Mouse (Mus musculus) CH12.LX (cell line): Measurements from ENCODE around the gene Scel. TPM values are rescaled to one million over a fixed set of nuclear protein-coding genes. Genes with fewer than 3 reads are reported as not detected.
"Not testable (repeated sequence)": the region's sequence is repeated elsewhere in the genome, so short reads cannot be mapped to it uniquely, and the experiment has no call there.

Experiments
- DNase-seq: peaks from one replicate; pipeline ENCODE4 v3.0.0-alpha.2; 2013; ENCODE audit errors: extremely low read depth
- H3K27ac ChIP-seq: 2 replicates; pipeline ENCODE4 v1.5.1; 2012; ENCODE audit warnings: low read depth, mild to moderate bottlenecking, control low read depth, moderate library complexity; ENCODE audit not compliant: insufficient read depth
- H3K27me3 ChIP-seq: replicated peaks from 2 replicates; pipeline ENCODE3; 2012; ENCODE audit warnings: inconsistent platforms
- H3K36me3 ChIP-seq, 2 experiments: replicated peaks in 1 of 2; 2 replicates each; pipeline versions ENCODE3 to v1.6.1; 2012; ENCODE audit warnings: inconsistent platforms in 1 of 2, low read length in 1 of 2, mild to moderate bottlenecking in 1 of 2, mixed read lengths in 1 of 2, moderate library complexity in 1 of 2; ENCODE audit not compliant: control insufficient read depth in 1 of 2, insufficient read depth in 1 of 2
- H3K4me1 ChIP-seq, 2 experiments: 2 replicates each; pipeline ENCODE4 v1.6.1; 2012; ENCODE audit warnings: inconsistent platforms in 1 of 2, moderate library complexity in 1 of 2; ENCODE audit not compliant: insufficient read depth in 2 of 2, control insufficient read depth in 1 of 2
- H3K4me2 ChIP-seq: 2 replicates; pipeline ENCODE4 v1.6.1; 2012; ENCODE audit warnings: low read depth, mild to moderate bottlenecking, control low read depth; ENCODE audit not compliant: poor library complexity, insufficient read depth, severe bottlenecking
- H3K4me3 ChIP-seq, 3 experiments: fragments of 150-350 bp in 1 of 3; sonication (generic) in 1 of 3; replicated peaks in 1 of 3; 2 replicates each; pipeline versions ENCODE3 to v1.5.1; 2011 to 2012; ENCODE audit warnings: low read depth in 2 of 3, low read length in 2 of 3, mild to moderate bottlenecking in 2 of 3, moderate library complexity in 2 of 3, control low read depth in 1 of 3, improper control_type of control experiment in 1 of 3, inconsistent platforms in 1 of 3, mixed read lengths in 1 of 3; ENCODE audit not compliant: poor library complexity in 1 of 3
- H3K79me2 ChIP-seq: replicated peaks from 2 replicates; pipeline ENCODE4 v1.6.1; 2012; ENCODE audit warnings: mild to moderate bottlenecking, moderate library complexity; ENCODE audit not compliant: control insufficient read depth, poor library complexity, insufficient read depth, severe bottlenecking; ENCODE audit errors: extremely low read depth
- H3K9ac ChIP-seq: 2 replicates; pipeline ENCODE4 v1.6.1; 2012; ENCODE audit warnings: low read depth, mild to moderate bottlenecking, control low read depth, moderate library complexity; ENCODE audit not compliant: insufficient read depth
- H3K9me3 ChIP-seq: replicated peaks from 2 replicates; pipeline ENCODE3; 2012; ENCODE audit warnings: low read length, inconsistent platforms, mixed read lengths
- BHLHE40 ChIP-seq: IDR thresholded peaks from 2 replicates; pipeline ENCODE4 v1.6.1; 2011; ENCODE audit warnings: mild to moderate bottlenecking, low read depth, low read length, improper control_type of control experiment
- CHD2 ChIP-seq: IDR thresholded peaks from 2 replicates; pipeline ENCODE4 v1.6.1; 2011; ENCODE audit warnings: low read length, improper control_type of control experiment
- E2F4 ChIP-seq: IDR thresholded peaks from 2 replicates; pipeline ENCODE4 v1.6.1; 2011; ENCODE audit warnings: low read depth, low read length, improper control_type of control experiment; ENCODE audit not compliant: insufficient replicate concordance
- EP300 ChIP-seq: IDR thresholded peaks from 2 replicates; pipeline ENCODE4 v1.6.1; 2011; ENCODE audit warnings: low read length, improper control_type of control experiment
- ETS1 ChIP-seq: conservative IDR thresholded peaks from 2 replicates; pipeline ENCODE4 v1.6.1; 2012; ENCODE audit warnings: low read depth, mild to moderate bottlenecking, inconsistent platforms, low read length, improper control_type of control experiment, moderate library complexity
- IRF4 ChIP-seq: IDR thresholded peaks from 2 replicates; pipeline ENCODE4 v1.6.1; 2014; ENCODE audit warnings: low read depth, mild to moderate bottlenecking, inconsistent platforms, low read length, improper control_type of control experiment
- KAT2A ChIP-seq: IDR thresholded peaks from 2 replicates; pipeline ENCODE4 v1.6.1; 2012; ENCODE audit warnings: low read length, improper control_type of control experiment, inconsistent platforms; ENCODE audit not compliant: insufficient replicate concordance
- MAX ChIP-seq: IDR thresholded peaks from 2 replicates; pipeline ENCODE4 v1.6.1; 2011; ENCODE audit warnings: low read length, improper control_type of control experiment
- MYC ChIP-seq: IDR thresholded peaks from 2 replicates; pipeline ENCODE4 v1.6.1; 2011; ENCODE audit warnings: low read depth, mild to moderate bottlenecking, improper control_type of control experiment, low read length
- NELFE ChIP-seq: IDR thresholded peaks from 2 replicates; pipeline ENCODE4 v1.6.1; 2011; ENCODE audit warnings: low read depth, low read length, improper control_type of control experiment
- POLR2AphosphoS2 ChIP-seq: IDR thresholded peaks from 2 replicates; pipeline ENCODE4 v1.6.1; 2011; ENCODE audit warnings: low read depth, low read length, improper control_type of control experiment
- TBP ChIP-seq: conservative IDR thresholded peaks from 2 replicates; pipeline ENCODE4 v1.6.1; 2011; ENCODE audit warnings: low read depth, low read length, improper control_type of control experiment
- USF2 ChIP-seq: conservative IDR thresholded peaks from 2 replicates; pipeline ENCODE4 v1.6.1; 2011; ENCODE audit warnings: low read depth, low read length, improper control_type of control experiment
- ZC3H11A ChIP-seq: IDR thresholded peaks from 2 replicates; pipeline ENCODE4 v1.6.1; 2012; ENCODE audit warnings: low read depth, mild to moderate bottlenecking, inconsistent platforms, low read length, improper control_type of control experiment
- ZMIZ1 ChIP-seq: IDR thresholded peaks from 2 replicates; pipeline ENCODE4 v1.6.1; 2012; ENCODE audit warnings: low read depth, mild to moderate bottlenecking, inconsistent platforms, low read length, improper control_type of control experiment
- ZNF384 ChIP-seq: IDR thresholded peaks from 2 replicates; pipeline ENCODE4 v1.6.1; 2012; ENCODE audit warnings: low read depth, low read length, improper control_type of control experiment, inconsistent platforms
- dilution Hi-C: fragments of 300-500 bp; cut with MboI; formaldehyde crosslinking; loops from 2 replicates; pipeline ENCODE4 v1.14.3; 2020; ENCODE audit warnings: low sequenced_read_pairs; ENCODE audit not compliant: extremely low pct_unique_long_range_greater_than_20kb, extremely low pct_ligation_motif_present
- in situ Hi-C: fragments of 300-500 bp; cut with MboI; formaldehyde crosslinking; loops from 3 replicates; pipeline ENCODE4 v1.14.3; 2019; ENCODE audit warnings: low sequenced_read_pairs, low pct_ligation_motif_present, low pct_unique_long_range_greater_than_20kb, mixed read lengths
- polyA plus RNA-seq: library from polyadenylated mRNA; unstranded; fragments of >175 nt; gene quantifications from 2 replicates; pipeline ENCODE4 v1.2.1, GENCODE M21; 2012; ENCODE audit warnings: low read depth; ENCODE audit not compliant: insufficient read length
- total RNA-seq, 2 experiments: library from RNA; depleted of rRNA; stranded (reverse); fragments of 300-350 nt in 1 of 2; fragments of >200 nt in 1 of 2; gene quantifications; 2 replicates each; pipeline ENCODE4 v1.2.3; 2012 to 2014

Gene Scel
- total and polyA plus RNA-seq, 3 experiments: 0.04 to 0.31 (median 0.31) TPM

- H3K27me3 ChIP-seq: no peaks in the 10 kb centered on the region
- peaks cover 21 to 61% of the 10 kb centered on the region in 2 experiments for H3K4me1 ChIP-seq
- H3K36me3 ChIP-seq: no peaks in the 10 kb centered on the region
- H3K4me2 ChIP-seq: peak overlapping the region; percentile 86
- H3K9me3 ChIP-seq: no peaks in the 10 kb centered on the region
- dilution Hi-C loops: no loop called here
- TF ChIP-seq ZC3H11A: no peak
- no peak for TF ChIP-seq IRF4
- TF ChIP-seq CHD2: peak; percentile 65; the same call in 1 of the 2 replicates
- TF ChIP-seq KAT2A: no peak
- 0 out of 2 replicates have a peak, but pooled peaks have one; percentile 7 for TF ChIP-seq ZNF384
- H3K27ac ChIP-seq: peak overlapping the region; percentile 11; the same call in 1 of the 2 replicates
- DNase-seq: peak; percentile 35
- no peaks in the 10 kb centered on the region for H3K79me2 ChIP-seq
- peak overlapping the region; percentile 11 to 37 (median 21) for H3K4me3 ChIP-seq
- in situ Hi-C loops: no loop called here
- peak overlapping the region; percentile 72 for H3K9ac ChIP-seq
These were observed 41.2 kb upstream of the Scel start for GRCm38 (mm10) chr14:103471806-103472553.

GRCm38 (mm10) chr14:103472554-103472905, 40.6 kb upstream of the Scel start:
- dilution Hi-C loops: no loop called here
- H3K4me2 ChIP-seq: peak overlapping the region; percentile 86
- H3K9me3 ChIP-seq: no peaks in the 10 kb centered on the region
- H3K36me3 ChIP-seq: no peaks in the 10 kb centered on the region
- H3K4me1 ChIP-seq: peaks cover 22 to 64% of the 10 kb centered on the region in 2 experiments
- in situ Hi-C loops: no loop called here
- no peak for TF ChIP-seq USF2
- no peak for TF ChIP-seq CHD2
- TF ChIP-seq EP300: no peak
- H3K9ac ChIP-seq: peak overlapping the region; percentile 72; the same call in 1 of the 2 replicates
- no peak overlapping the region for H3K27ac ChIP-seq
- H3K4me3 ChIP-seq: peak overlapping the region; percentile 11 to 37 (median 21)
- H3K27me3 ChIP-seq: no peaks in the 10 kb centered on the region
- DNase-seq: no peak
- no peaks in the 10 kb centered on the region for H3K79me2 ChIP-seq

GRCm38 (mm10) chr14:103475312-103475711, 37.8 kb upstream of the Scel start:
- Histone ChIP-seq H3K9me3 (no peaks in the 10 kb centered on the region), H3K4me1 (peaks cover 24 to 67% of the 10 kb centered on the region in 2 experiments), H3K4me2 (peak overlapping the region; percentile 91), H3K9ac (no peak overlapping the region; the same call in 1 of the 2 replicates), H3K79me2 (no peaks in the 10 kb centered on the region), H3K4me3 (no peak overlapping the region), H3K27me3 (no peaks in the 10 kb centered on the region), H3K27ac (peak overlapping the region; percentile 42), H3K36me3 (no peaks in the 10 kb centered on the region)
- dilution Hi-C loops (no loop called here), in situ Hi-C loops (no loop called here)
- DNase-seq: peak; percentile 76
- TF ChIP-seq ETS1: peak; percentile 42; the same call in 1 of the 2 replicates
- no peak for TF ChIP-seq POLR2AphosphoS2
- TF ChIP-seq TBP: no peak
- no peak for TF ChIP-seq MAX
- 0 out of 2 replicates have a peak, but pooled peaks have one; percentile 44 for TF ChIP-seq BHLHE40
- no peak for TF ChIP-seq ZMIZ1
- no peak for TF ChIP-seq CHD2
- TF ChIP-seq MYC: no peak
- TF ChIP-seq E2F4: no peak
- TF ChIP-seq NELFE: no peak

- H3K4me3 ChIP-seq, H3K79me2 ChIP-seq, in situ Hi-C loops, H3K27me3 ChIP-seq, H3K27ac ChIP-seq, dilution Hi-C loops, H3K36me3 ChIP-seq, H3K9me3 ChIP-seq, H3K4me2 ChIP-seq, DNase-seq, H3K9ac ChIP-seq: not testable (repeated sequence)
- peaks cover 21 to 58% of the 10 kb centered on the region in 2 experiments for H3K4me1 ChIP-seq
These were observed 36.9 kb upstream of the Scel start for GRCm38 (mm10) chr14:103476232-103476631.
